In genomic region chr6:43292041-43292440, GRCm38 (mm10) we compare ENCODE assay signal across 13 mouse cellular contexts. TPM values are rescaled to one million over a fixed set of nuclear protein-coding genes. Genes with fewer than 3 reads are reported as not detected.
DNase-seq lines count a peak whose midpoint lies in the region; ATAC-seq and TF ChIP-seq lines count a peak whose summit lies in the region.
"Had no signal": no experiment of that assay in that cellular context is flagged by ENCODE, and none has a peak within 500 bp of the region (broad histone marks: within the 10 kb centered on the region; RNA-seq: fewer than 3 reads in every experiment).

No protein-coding gene starts in this region.

- no peaks in the 10 kb centered on the region for H3K9me3 ChIP-seq in lung, postnatal 0 days (ENCODE audit: low read length)
- H3K9me3 ChIP-seq in forebrain, embryonic 12.5 days: no peaks in the 10 kb centered on the region
- H3K9me3 ChIP-seq: forebrain, embryonic 15.5 days; hindbrain, embryonic 15.5 days had no signal

- H3K4me2 ChIP-seq in lung, postnatal 0 days (replicated peaks; ENCODE audit: low read depth, low read length): no peak overlapping the region
- no peak overlapping the region for H3K4me2 ChIP-seq in forebrain, embryonic 12.5 days
- H3K4me2 ChIP-seq: forebrain, embryonic 15.5 days; hindbrain, embryonic 15.5 days had no signal

- ATAC-seq in lung, postnatal 0 days: no peak
- peak; percentile 96 to 99 for ATAC-seq in hematopoietic stem cell, adult 5-6 weeks (replicated peaks in 1 of 2; ENCODE audit: insufficient read depth in 1 of 2, low FRiP score in 2 of 2, low TSS enrichment in 1 of 2, low read depth in 1 of 2, poor library complexity in 2 of 2, severe bottlenecking in 2 of 2)
- no peak for ATAC-seq in forebrain, embryonic 12.5 days (ENCODE audit: low FRiP score)
- ATAC-seq: forebrain, embryonic 15.5 days had no signal

- H3K27ac ChIP-seq in lung, postnatal 0 days (ENCODE audit: low read length): no peak overlapping the region
- no peak overlapping the region for H3K27ac ChIP-seq in forebrain, embryonic 12.5 days
- H3K27ac ChIP-seq: forebrain, embryonic 15.5 days; heart, adult 2 months; hindbrain, embryonic 15.5 days; macrophage had no signal

- H3K36me3 ChIP-seq in lung, postnatal 0 days (ENCODE audit: insufficient read depth, low read length): peaks cover 17% of the 10 kb centered on the region; the same call in 1 of the 2 replicates
- no peaks in the 10 kb centered on the region for H3K36me3 ChIP-seq in forebrain, embryonic 12.5 days (replicated peaks)
- H3K36me3 ChIP-seq: forebrain, embryonic 15.5 days; hindbrain, embryonic 15.5 days had no signal

- H3K27me3 ChIP-seq in lung, postnatal 0 days (replicated peaks; ENCODE audit: insufficient read depth, low read length): no peaks in the 10 kb centered on the region
- H3K27me3 ChIP-seq in forebrain, embryonic 12.5 days: no peaks in the 10 kb centered on the region
- H3K27me3 ChIP-seq: forebrain, embryonic 15.5 days; hindbrain, embryonic 15.5 days had no signal

- TF ChIP-seq EP300 in lung, postnatal 0 days (IDR thresholded peaks at IDR 0.05): no peak

- no peak for TF ChIP-seq CTCF in lung, postnatal 0 days (IDR thresholded peaks at IDR 0.05)

- DNase-seq in lung, postnatal 0 days (ENCODE audit: low spot score): peak; percentile 10
- no peak for DNase-seq in lung, postnatal 10 days
- peak; percentile 43 for DNase-seq in kidney, postnatal 14 days
- DNase-seq in left cerebral cortex, postnatal 25 days (ENCODE audit: low spot score in 2 of 2): no peak
- DNase-seq in frontal cortex, postnatal 36 days (ENCODE audit: low spot score in 2 of 2): no peak
- DNase-seq: heart, adult 2 months had no signal

- H3K4me3 ChIP-seq in lung, postnatal 0 days (ENCODE audit: low read depth, low read length): no peak overlapping the region
- H3K4me3 ChIP-seq in forebrain, embryonic 12.5 days (replicated peaks): no peak overlapping the region
- H3K4me3 ChIP-seq: forebrain, embryonic 15.5 days; heart, adult 2 months; hindbrain, embryonic 15.5 days had no signal

- no peak overlapping the region for H3K9ac ChIP-seq in lung, postnatal 0 days (replicated peaks; ENCODE audit: low read depth)
- H3K9ac ChIP-seq in forebrain, embryonic 12.5 days: no peak overlapping the region
- H3K9ac ChIP-seq: forebrain, embryonic 15.5 days; hindbrain, embryonic 15.5 days had no signal

- intact Hi-C loops in left cerebral cortex, postnatal 25 days (cut with DNase I): loop anchor here (10.0 kb wide), 2 partner anchors 427 to 657 kb away; no protein-coding TSS in a partner anchor

- 46% methylated on average over 3 of the region's 3 CpGs for WGBS in lung, postnatal 0 days
- 81% methylated on average over 3 of the region's 3 CpGs for WGBS in forebrain, embryonic 12.5 days

- H3K4me1 ChIP-seq in lung, postnatal 0 days (ENCODE audit: insufficient read depth, low read depth, low read length): no peaks in the 10 kb centered on the region
- no peaks in the 10 kb centered on the region for H3K4me1 ChIP-seq in forebrain, embryonic 12.5 days

RNA-seq across cellular contexts. Expression of gene Nobox, which starts 17.3 kb away (rescaled TPM):
- not detected in 2 replicates for polyA plus RNA-seq in lung, postnatal 0 days (2015; fragmentation: Nextera tagmentation; extraction: Ambion mirVana)
- total RNA-seq in hematopoietic stem cell, adult 5-6 weeks (2017): not detected in 2 replicates
- total RNA-seq in left cerebral cortex, postnatal 25 days (2021): not detected
- not detected in 2 replicates for polyA plus RNA-seq in forebrain, embryonic 12.5 days (2016; fragmentation: Nextera tagmentation; extraction: Ambion mirVana)
- total RNA-seq: adrenal gland, postnatal 14 days; heart, adult 2 months; MEL had no signal
- polyA plus RNA-seq: forebrain, embryonic 15.5 days; heart, adult 2 months; hindbrain, embryonic 15.5 days; macrophage had no signal

RNA-seq across cellular contexts. Expression of gene Arhgef5, which starts 26.7 kb away (rescaled TPM):
- 13.2 and 16.3 TPM in 2 replicates for polyA plus RNA-seq in lung, postnatal 0 days (2015; fragmentation: Nextera tagmentation; extraction: Ambion mirVana)
- total RNA-seq in hematopoietic stem cell, adult 5-6 weeks (2017): 16.7 and 30.3 TPM in 2 replicates
- total RNA-seq in left cerebral cortex, postnatal 25 days (2021): 1 to 10 TPM; 2.6 to 3.4 TPM
- polyA plus RNA-seq in forebrain, embryonic 12.5 days (2016; fragmentation: Nextera tagmentation; extraction: Ambion mirVana): 2.9 and 3.5 TPM in 2 replicates
- total RNA-seq: MEL had no signal

Comparison
In these comparisons a context has a peak if more than half of its experiments do, and no peak if none do; other contexts are left out.
1. DNase-seq: peak in lung, postnatal 0 days (single experiment) and kidney, postnatal 14 days (single experiment); none in lung, postnatal 10 days (single experiment), left cerebral cortex, postnatal 25 days (0 of 2) and frontal cortex, postnatal 36 days (0 of 2).
2. ATAC-seq: peak in hematopoietic stem cell, adult 5-6 weeks (2 of 2); none in lung, postnatal 0 days (single experiment) and forebrain, embryonic 12.5 days (single experiment).